Mouse (Mus musculus) gastrocnemius, postnatal 14 days (tissue): Measurements from ENCODE around the gene Ror1. TPM values are rescaled to one million over a fixed set of nuclear protein-coding genes. Genes with fewer than 3 reads are reported as not detected.

Experiments used
- DNase-seq: peaks from one replicate; pipeline ENCODE4 v3.0.0; 2021; ENCODE audit warnings: mixed read lengths
- intact Hi-C: fragments of 180-260 bp; cut with DNase I; formaldehyde crosslinking; loops from one replicate; pipeline ENCODE4 v1.15.1; 2025; ENCODE audit warnings: low total_unique reads
- total RNA-seq, 2 experiments: library from RNA; stranded (reverse); gene quantifications; 2 replicates each; pipeline ENCODE4 v1.2.3; 2021

Ror1 gene
- total RNA-seq, 2 experiments from 2014 or later = 4.7 to 6.2 TPM

- no peak for DNase-seq
- intact Hi-C loops = no loop called here
These were observed 187.7 kb downstream of the Ror1 start for GRCm38 (mm10) chr4:100283171-100283880.

GRCm38 (mm10) chr4:100284528-100284927, 188.9 kb downstream of the Ror1 start:
- intact Hi-C loops = no loop called here
- no peak for DNase-seq

GRCm38 (mm10) chr4:100286111-100286541, 190.5 kb downstream of the Ror1 start:
- intact Hi-C loops = no loop called here
- no peak for DNase-seq

- intact Hi-C loops = no loop called here
These were observed 191.2 kb downstream of the Ror1 start for GRCm38 (mm10) chr4:100286800-100287199.

GRCm38 (mm10) chr4:100287829-100288228, 192.2 kb downstream of the Ror1 start:
- DNase-seq = no peak
- intact Hi-C loops = no loop called here

More at GRCm38 (mm10) chr4:100286800-100287199, 191.2 kb downstream of the Ror1 start:
- DNase-seq = no peak

- intact Hi-C loops = no loop called here
- no peak for DNase-seq
These were observed 195.5 kb downstream of the Ror1 start for GRCm38 (mm10) chr4:100291015-100291651.

GRCm38 (mm10) chr4:100297678-100298077, 202.1 kb downstream of the Ror1 start:
- intact Hi-C loops = no loop called here
- DNase-seq = no peak

GRCm38 (mm10) chr4:100298566-100298965, 203.0 kb downstream of the Ror1 start:
- intact Hi-C loops = no loop called here
- no peak for DNase-seq

GRCm38 (mm10) chr4:100300171-100300570, 204.6 kb downstream of the Ror1 start:
- no peak for DNase-seq
- intact Hi-C loops = no loop called here

- no peak for DNase-seq
- intact Hi-C loops = no loop called here
These were observed 205.8 kb downstream of the Ror1 start for GRCm38 (mm10) chr4:100301423-100301822.

GRCm38 (mm10) chr4:100307365-100307764, 211.8 kb downstream of the Ror1 start:
- DNase-seq = no peak
- intact Hi-C loops = no loop called here

- intact Hi-C loops = no loop called here
- peak; percentile 38 for DNase-seq
These were observed 216.4 kb downstream of the Ror1 start for GRCm38 (mm10) chr4:100311775-100312537.

- intact Hi-C loops = no loop called here
- peak; percentile 50 for DNase-seq
These were observed 219.5 kb downstream of the Ror1 start for GRCm38 (mm10) chr4:100315066-100315465.

- intact Hi-C loops = no loop called here
- DNase-seq = no peak
These were observed 226.2 kb downstream of the Ror1 start for GRCm38 (mm10) chr4:100321758-100322157.

GRCm38 (mm10) chr4:100324719-100325515, 229.3 kb downstream of the Ror1 start:
- intact Hi-C loops = no loop called here
- no peak for DNase-seq

- no peak for DNase-seq
These were observed 232.9 kb downstream of the Ror1 start for GRCm38 (mm10) chr4:100328361-100328970.

GRCm38 (mm10) chr4:100335168-100335567, 239.6 kb downstream of the Ror1 start:
- DNase-seq = no peak
- intact Hi-C loops = no loop called here

More at GRCm38 (mm10) chr4:100328361-100328970, 232.9 kb downstream of the Ror1 start:
- intact Hi-C loops = no loop called here

- no peak for DNase-seq
These were observed 252.2 kb downstream of the Ror1 start for GRCm38 (mm10) chr4:100347791-100348190.

GRCm38 (mm10) chr4:100350106-100350795, 254.7 kb downstream of the Ror1 start:
- intact Hi-C loops = no loop called here
- DNase-seq = no peak

More at GRCm38 (mm10) chr4:100347791-100348190, 252.2 kb downstream of the Ror1 start:
- intact Hi-C loops = no loop called here
